Comparison of ENCODE assay signal across 8 mouse cellular contexts in genomic region chr1:134361857-134362212, GRCm38 (mm10). TPM values are rescaled to one million over a fixed set of nuclear protein-coding genes. Genes with fewer than 3 reads are reported as not detected.
A peak's percentile ranks its signal among the peaks of the same experiment; 100 is the strongest.
DNase-seq lines count a peak whose midpoint lies in the region; ATAC-seq lines count a peak whose summit lies in the region.

Gene Tmem183a, minus strand, starts transcription at chr1:134361979.

- H3K27ac ChIP-seq in forebrain, embryonic 11.5 days (ENCODE audit: low read depth, low read length): 0 out of 2 replicates have a peak within 1 kb of the TSS, but pooled peaks have one; percentile 25
- peak within 1 kb of the TSS; percentile 83 for H3K27ac ChIP-seq in heart, embryonic 16.5 days (ENCODE audit: low read length)
- H3K27ac ChIP-seq in liver, embryonic 15.5 days (replicated peaks): peak within 1 kb of the TSS; percentile 97
- H3K27ac ChIP-seq in neural tube, embryonic 12.5 days: no peak within 1 kb of the TSS; the same call in 1 of the 2 replicates

- H3K4me3 ChIP-seq in forebrain, embryonic 11.5 days (ENCODE audit: low read depth, low read length): peak within 1 kb of the TSS; percentile 89
- H3K4me3 ChIP-seq in heart, embryonic 16.5 days (ENCODE audit: low read length): peak within 1 kb of the TSS; percentile 97
- peak within 1 kb of the TSS; percentile 91 for H3K4me3 ChIP-seq in liver, embryonic 15.5 days (replicated peaks)
- peak within 1 kb of the TSS; percentile 86 for H3K4me3 ChIP-seq in neural tube, embryonic 12.5 days

- peak; percentile 93 to 95 for DNase-seq in CD8-positive naive resting alpha-beta T cell, adult 2 months (ENCODE audit: low read depth in 2 of 2, low spot score in 2 of 2)
- peak; percentile 91 for DNase-seq in c-Kit-positive CD71-negative TER-119-negative erythroid progenitor cells, embryonic 14.5 days (ENCODE audit: low read depth)
- peak; percentile 98 for DNase-seq in forebrain, embryonic 11.5 days (ENCODE audit: low spot score)
- peak; percentile 97 to 99 for DNase-seq in kidney, postnatal 36 days
- DNase-seq in telencephalon, adult 2 months (ENCODE audit: low read depth, low spot score): peak; percentile 90

- H3K36me3 ChIP-seq in forebrain, embryonic 11.5 days (ENCODE audit: control insufficient read depth, insufficient read depth, low read length): peaks cover 8% of the 10 kb centered on the region
- peaks cover 21% of the 10 kb centered on the region for H3K36me3 ChIP-seq in heart, embryonic 16.5 days (ENCODE audit: control insufficient read depth, insufficient read depth)
- H3K36me3 ChIP-seq in liver, embryonic 15.5 days (replicated peaks): peaks cover 37% of the 10 kb centered on the region
- peaks cover 21% of the 10 kb centered on the region for H3K36me3 ChIP-seq in neural tube, embryonic 12.5 days

- peaks cover 3% of the 10 kb centered on the region for H3K4me1 ChIP-seq in forebrain, embryonic 11.5 days (replicated peaks; ENCODE audit: control insufficient read depth, insufficient read depth, low read length)
- H3K4me1 ChIP-seq in heart, embryonic 16.5 days (ENCODE audit: control insufficient read depth, insufficient read depth, low read length): peaks cover 12% of the 10 kb centered on the region
- peaks cover 31% of the 10 kb centered on the region for H3K4me1 ChIP-seq in liver, embryonic 15.5 days (replicated peaks)
- H3K4me1 ChIP-seq in neural tube, embryonic 12.5 days: peaks cover 13% of the 10 kb centered on the region

- H3K4me2 ChIP-seq in forebrain, embryonic 11.5 days (ENCODE audit: low read depth, low read length, severe bottlenecking): peak within 1 kb of the TSS; percentile 84
- peak within 1 kb of the TSS; percentile 96 for H3K4me2 ChIP-seq in heart, embryonic 16.5 days (ENCODE audit: low read depth, low read length)
- H3K4me2 ChIP-seq in liver, embryonic 15.5 days: peak within 1 kb of the TSS; percentile 76
- H3K4me2 ChIP-seq in neural tube, embryonic 12.5 days (replicated peaks): peak within 1 kb of the TSS; percentile 71

- no peaks in the 10 kb centered on the region for H3K9me3 ChIP-seq in forebrain, embryonic 11.5 days (ENCODE audit: control insufficient read depth, low read length)
- no peaks in the 10 kb centered on the region for H3K9me3 ChIP-seq in heart, embryonic 16.5 days (replicated peaks; ENCODE audit: control insufficient read depth, low read length)
- no peaks in the 10 kb centered on the region for H3K9me3 ChIP-seq in liver, embryonic 15.5 days (replicated peaks)
- no peaks in the 10 kb centered on the region for H3K9me3 ChIP-seq in neural tube, embryonic 12.5 days

- no peaks in the 10 kb centered on the region for H3K27me3 ChIP-seq in forebrain, embryonic 11.5 days (ENCODE audit: control insufficient read depth, insufficient read depth, low read length)
- no peaks in the 10 kb centered on the region for H3K27me3 ChIP-seq in heart, embryonic 16.5 days (ENCODE audit: control insufficient read depth, insufficient read depth, low read length)
- no peaks in the 10 kb centered on the region for H3K27me3 ChIP-seq in liver, embryonic 15.5 days
- H3K27me3 ChIP-seq in neural tube, embryonic 12.5 days (replicated peaks): 0 out of 2 replicates have a peak, but pooled peaks cover 2% of the 10 kb centered on the region

- ATAC-seq in forebrain, embryonic 11.5 days (replicated peaks; ENCODE audit: low FRiP score): peak; percentile 97
- peak; percentile 99 for ATAC-seq in heart, embryonic 16.5 days (replicated peaks; ENCODE audit: extremely low read depth, insufficient read depth, low FRiP score)
- ATAC-seq in liver, embryonic 15.5 days (ENCODE audit: insufficient read depth): peak; percentile 97
- peak; percentile 99 for ATAC-seq in neural tube, embryonic 12.5 days (ENCODE audit: low FRiP score, low read depth)

- WGBS in forebrain, embryonic 11.5 days: under 1% methylated on average over 38 of the region's 38 CpGs
- WGBS in heart, embryonic 16.5 days: under 1% methylated on average over 38 of the region's 38 CpGs
- under 1% methylated on average over 38 of the region's 38 CpGs for WGBS in liver, embryonic 15.5 days (ENCODE audit: insufficient replicate concordance)
- under 1% methylated on average over 38 of the region's 38 CpGs for WGBS in neural tube, embryonic 12.5 days

- peak within 1 kb of the TSS; percentile 92 for H3K9ac ChIP-seq in forebrain, embryonic 11.5 days (ENCODE audit: low read length)
- H3K9ac ChIP-seq in heart, embryonic 16.5 days (ENCODE audit: low read length): peak within 1 kb of the TSS; percentile 97
- H3K9ac ChIP-seq in liver, embryonic 15.5 days: peak within 1 kb of the TSS; percentile 89
- peak within 1 kb of the TSS; percentile 93 for H3K9ac ChIP-seq in neural tube, embryonic 12.5 days

RNA-seq across cellular contexts. Expression of gene Tmem183a, which starts in this region (rescaled TPM):
- polyA plus RNA-seq in forebrain, embryonic 11.5 days (2014; fragmentation: Nextera tagmentation; extraction: Ambion mirVana): 133 and 145 TPM in 2 replicates
- 57.5 and 60.4 TPM in 2 replicates for polyA plus RNA-seq in heart, embryonic 16.5 days (2015; fragmentation: Nextera tagmentation; extraction: Ambion mirVana)
- polyA plus RNA-seq in liver, embryonic 15.5 days (2015; fragmentation: Nextera tagmentation; extraction: Ambion mirVana): 49.8 and 53.9 TPM in 2 replicates
- 110 and 114 TPM in 2 replicates for polyA plus RNA-seq in neural tube, embryonic 12.5 days (2016; fragmentation: Nextera tagmentation; extraction: Ambion mirVana)
